Mouse (Mus musculus): ENCODE measurements around the gene Rnf207.

Gene Rnf207

GRCm38 (mm10) chr4:152294188-152294929 lies 24.4 kb downstream of the Rnf207 start:
- DNase-seq (ENCODE audit: low read depth): no peak

DNA sequence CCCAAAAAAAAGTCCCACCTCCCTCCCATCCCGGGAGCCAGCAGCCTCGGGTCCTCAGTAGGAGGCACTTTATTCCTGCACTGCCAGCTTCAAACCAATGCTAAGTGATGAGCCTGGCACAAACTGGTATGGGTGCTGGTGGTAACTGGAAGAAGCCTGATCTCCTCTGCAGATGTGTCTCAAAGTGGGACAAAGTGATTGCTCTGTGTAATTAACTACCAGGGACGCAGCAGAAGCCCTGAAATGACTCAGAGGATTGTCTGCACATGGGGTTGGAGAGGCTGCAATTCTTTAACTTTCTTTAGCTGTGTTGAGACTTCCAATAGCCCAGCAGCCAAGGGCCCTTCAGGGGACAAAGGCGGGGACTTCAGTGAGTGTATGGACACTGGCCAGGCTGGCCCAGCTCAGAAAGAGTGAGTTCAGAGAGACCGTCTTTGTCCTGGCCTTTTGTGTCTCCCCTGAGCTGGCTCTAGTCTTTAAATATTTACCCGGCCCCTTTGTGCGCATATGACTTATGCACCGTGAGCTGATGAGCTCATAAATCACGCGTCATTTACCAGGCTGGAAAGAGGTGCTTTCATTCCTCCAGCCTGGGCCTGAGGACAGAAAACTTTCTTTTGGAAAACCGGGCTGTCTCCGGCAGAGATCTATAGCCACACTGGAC lies 26.6 kb downstream of the Rnf207 start:
- DNase-seq (ENCODE audit: low read depth): no peak

- no peak for DNase-seq (ENCODE audit: low read depth)
Observed at GRCm38 (mm10) chr4:152291562-152291961, 27.2 kb downstream of the Rnf207 start, which contains the start of gene Hes3. TSS of gene Hes3 (minus strand) at chr4:152291662.

GRCm38 (mm10) chr4:152290991-152291390 lies 27.8 kb downstream of the Rnf207 start:
- DNase-seq (ENCODE audit: low read depth): no peak

DNA sequence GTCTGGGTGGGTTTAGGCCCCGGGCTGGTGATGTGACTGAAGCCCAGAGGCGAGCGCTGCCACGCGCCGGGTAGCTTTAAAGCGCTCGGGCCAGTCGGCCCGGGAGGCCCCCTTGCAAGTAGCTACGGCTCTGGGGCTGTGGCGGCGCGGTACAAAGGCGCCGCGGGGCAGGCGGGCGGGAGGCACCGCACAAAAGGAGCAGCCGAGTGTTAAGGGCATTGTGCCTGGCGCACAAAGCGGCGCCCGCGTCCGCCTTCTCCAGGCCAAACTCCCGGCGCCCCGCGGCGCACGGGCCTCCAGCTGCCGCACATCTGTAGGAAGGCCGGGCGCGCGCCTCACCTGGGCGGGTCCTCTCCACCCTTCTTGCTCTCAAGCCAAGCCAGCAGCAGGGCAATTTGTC lies 28.4 kb downstream of the Rnf207 start:
- no peak for DNase-seq (ENCODE audit: low read depth)

DNA sequence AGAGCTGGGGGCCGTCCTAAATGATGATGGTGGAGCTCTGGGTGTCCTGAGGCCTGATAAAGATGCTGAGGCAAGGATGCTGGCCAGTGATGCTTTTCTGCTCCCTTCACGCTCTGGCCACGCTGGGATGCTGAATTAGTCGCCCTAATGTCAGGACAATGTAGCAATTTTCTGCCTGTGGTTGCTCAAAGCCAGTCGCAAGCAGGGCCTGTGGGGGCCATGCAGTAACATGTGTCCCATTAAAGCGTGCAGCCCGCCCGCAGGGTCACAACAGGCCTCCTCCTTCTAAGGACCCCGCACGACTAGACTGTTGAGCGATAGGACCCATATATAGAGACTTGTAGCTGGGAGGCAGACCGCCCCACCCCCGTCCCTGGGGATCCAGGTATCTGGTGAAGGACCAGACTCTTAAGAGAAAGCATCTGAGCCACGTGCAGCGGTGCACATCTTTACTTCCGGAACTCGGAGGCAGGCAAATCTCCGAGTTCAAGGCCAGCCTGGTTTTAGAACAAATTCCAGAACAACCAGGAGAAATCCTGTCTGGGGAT lies 30.3 kb downstream of the Rnf207 start:
- no peak for DNase-seq (ENCODE audit: low read depth)

- no peak for DNase-seq (ENCODE audit: low read depth)
Observed at GRCm38 (mm10) chr4:152287317-152288120, 31.3 kb downstream of the Rnf207 start.

GRCm38 (mm10) chr4:152286887-152287286 lies 31.9 kb downstream of the Rnf207 start:
- DNase-seq (ENCODE audit: low read depth): no peak

GRCm38 (mm10) chr4:152286183-152286582 lies 32.6 kb downstream of the Rnf207 start:
- DNase-seq (ENCODE audit: low read depth): no peak

DNA sequence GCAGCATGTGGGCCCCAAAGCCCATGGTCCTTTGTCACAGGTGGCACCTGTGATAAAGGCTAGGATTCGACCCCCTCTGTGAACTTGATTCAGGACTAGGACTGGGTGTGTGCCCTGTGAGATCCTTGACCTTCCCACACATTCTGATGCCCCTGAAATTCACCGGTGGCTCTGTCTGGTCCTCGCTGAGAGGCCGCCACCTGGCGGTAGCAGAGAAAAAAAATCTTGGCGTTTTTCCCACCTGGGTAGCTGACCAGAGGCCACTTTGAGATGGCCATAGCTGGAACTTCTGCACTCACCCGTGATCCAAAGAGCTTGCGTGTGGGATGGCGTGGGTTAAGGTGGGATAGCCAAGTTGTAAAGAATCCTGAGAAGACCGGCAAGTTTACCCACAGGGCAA lies 33.3 kb downstream of the Rnf207 start:
- no peak for DNase-seq (ENCODE audit: low read depth)

DNA sequence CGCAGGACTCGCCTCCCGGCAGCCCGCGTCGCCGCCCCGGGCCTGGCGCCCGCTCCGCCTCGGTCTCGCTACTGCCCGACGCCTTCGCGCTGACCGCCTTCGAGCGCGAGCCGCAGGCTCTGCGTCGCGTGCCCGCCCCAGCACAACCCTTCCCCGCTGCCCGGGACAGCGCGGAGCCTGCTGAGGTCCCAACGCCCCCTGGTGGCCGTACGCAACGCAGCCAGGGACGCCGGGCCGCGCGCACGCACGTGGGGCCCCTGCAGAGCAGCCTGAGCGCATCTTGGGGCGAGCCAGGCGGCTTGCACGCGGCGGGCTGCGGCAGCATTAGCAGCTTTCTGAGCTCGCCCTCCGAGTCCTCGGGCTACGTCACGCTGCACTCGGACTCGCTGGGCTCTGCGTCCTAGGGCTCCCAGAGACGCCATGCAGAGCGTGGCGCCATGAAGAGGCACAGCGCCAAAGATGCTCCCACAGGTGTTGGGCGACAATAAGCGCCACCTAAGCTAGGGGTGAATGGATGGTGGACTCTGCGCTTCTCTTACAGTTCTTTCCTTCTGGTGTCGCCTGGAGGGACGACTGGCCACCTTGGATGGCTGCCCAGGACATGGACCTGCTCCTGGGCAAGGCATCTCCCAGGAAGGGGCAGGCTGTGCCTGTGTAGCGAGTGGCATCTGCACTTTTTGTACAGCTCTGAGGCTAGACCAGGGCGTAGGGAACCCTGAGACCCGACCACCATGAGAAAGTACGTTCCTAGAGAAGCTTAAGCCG lies 35.4 kb downstream of the Rnf207 start:
- DNase-seq (ENCODE audit: low read depth): no peak

GRCm38 (mm10) chr4:152282721-152283120 lies 36.1 kb downstream of the Rnf207 start:
- no peak for DNase-seq (ENCODE audit: low read depth)

DNA sequence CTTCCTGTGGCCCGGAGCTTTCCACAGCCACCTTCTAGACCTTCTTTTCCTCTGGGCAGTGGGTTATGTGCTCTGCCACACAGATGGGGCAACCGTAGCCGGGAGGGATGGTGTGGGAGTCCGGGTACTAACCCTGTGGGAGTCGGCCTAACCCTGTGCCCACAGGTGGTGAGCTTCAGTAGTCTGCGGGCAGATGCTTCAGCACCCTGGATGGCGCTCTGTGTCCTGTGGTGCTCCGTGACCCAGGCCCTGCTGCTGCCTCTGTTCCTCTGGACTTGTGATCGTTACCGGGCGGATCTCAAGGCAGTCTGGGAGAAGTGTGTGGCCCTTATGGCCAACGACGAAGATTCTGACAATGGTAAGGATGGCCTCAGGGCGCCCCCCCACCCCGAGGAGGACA lies 37.2 kb downstream of the Rnf207 start:
- no peak for DNase-seq (ENCODE audit: low read depth)

GRCm38 (mm10) chr4:152278986-152279385 lies 39.8 kb downstream of the Rnf207 start:
- no peak for DNase-seq (ENCODE audit: low read depth)

DNA sequence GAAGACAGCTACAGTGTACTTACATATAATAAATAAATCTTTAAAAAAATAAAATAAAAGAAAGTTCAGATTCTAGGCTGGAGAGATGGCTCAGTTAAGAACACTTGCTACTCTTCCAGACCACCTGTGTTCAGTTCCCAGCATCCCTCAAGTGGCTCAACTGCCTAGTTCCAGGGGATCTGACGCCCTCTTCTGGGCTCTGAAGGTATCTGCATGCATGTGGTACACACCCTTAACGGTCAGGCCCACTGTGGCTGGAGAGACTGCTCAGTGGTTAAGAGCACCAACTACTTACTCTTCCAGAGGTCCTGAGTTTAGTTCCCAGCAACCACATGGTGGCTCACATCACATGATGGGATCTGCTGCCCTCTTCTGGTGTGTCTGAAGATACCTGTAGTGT lies 40.9 kb downstream of the Rnf207 start:
- DNase-seq (ENCODE audit: low read depth): no peak

- no peak for DNase-seq (ENCODE audit: low read depth)
Observed at GRCm38 (mm10) chr4:152276389-152277347, 42.1 kb downstream of the Rnf207 start.

GRCm38 (mm10) chr4:152274681-152275131 lies 44.1 kb downstream of the Rnf207 start:
- DNase-seq (ENCODE audit: low read depth): no peak

- no peak for DNase-seq (ENCODE audit: low read depth)
Observed at GRCm38 (mm10) chr4:152273621-152274236, 45.1 kb downstream of the Rnf207 start, which contains the start of gene Gpr153. TSS of gene Gpr153 (plus strand) at chr4:152274232.

DNA sequence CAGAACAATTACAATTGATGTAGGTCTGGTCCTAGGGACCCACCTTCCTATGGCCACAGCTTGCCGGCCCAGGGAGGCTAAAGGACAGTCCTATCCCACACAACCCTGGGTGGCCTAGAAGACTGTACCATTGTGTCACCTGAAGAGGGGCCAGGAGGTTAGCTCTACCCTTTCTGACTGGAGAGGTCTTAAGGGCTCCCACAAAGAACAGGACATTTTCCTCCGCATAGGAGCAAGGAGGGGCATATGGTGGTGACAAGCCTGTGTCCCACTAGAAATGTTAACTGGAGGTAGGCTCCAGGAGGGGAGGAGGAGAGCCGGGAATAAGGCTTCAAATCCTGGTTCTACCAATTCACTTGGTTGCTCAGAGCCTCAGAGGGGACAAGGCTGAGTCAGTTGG lies 45.6 kb downstream of the Rnf207 start:
- no peak for DNase-seq (ENCODE audit: low read depth)

All from fibroblast of lung, adult 2 months (primary cell).